Mouse (Mus musculus): Measurements from ENCODE around the gene Rps6ka3. TPM values are rescaled to one million over a fixed set of nuclear protein-coding genes. Genes with fewer than 3 reads are reported as not detected.

Rps6ka3 gene
- polyA plus RNA-seq, 1 experiment = 7.3 TPM

DNA sequence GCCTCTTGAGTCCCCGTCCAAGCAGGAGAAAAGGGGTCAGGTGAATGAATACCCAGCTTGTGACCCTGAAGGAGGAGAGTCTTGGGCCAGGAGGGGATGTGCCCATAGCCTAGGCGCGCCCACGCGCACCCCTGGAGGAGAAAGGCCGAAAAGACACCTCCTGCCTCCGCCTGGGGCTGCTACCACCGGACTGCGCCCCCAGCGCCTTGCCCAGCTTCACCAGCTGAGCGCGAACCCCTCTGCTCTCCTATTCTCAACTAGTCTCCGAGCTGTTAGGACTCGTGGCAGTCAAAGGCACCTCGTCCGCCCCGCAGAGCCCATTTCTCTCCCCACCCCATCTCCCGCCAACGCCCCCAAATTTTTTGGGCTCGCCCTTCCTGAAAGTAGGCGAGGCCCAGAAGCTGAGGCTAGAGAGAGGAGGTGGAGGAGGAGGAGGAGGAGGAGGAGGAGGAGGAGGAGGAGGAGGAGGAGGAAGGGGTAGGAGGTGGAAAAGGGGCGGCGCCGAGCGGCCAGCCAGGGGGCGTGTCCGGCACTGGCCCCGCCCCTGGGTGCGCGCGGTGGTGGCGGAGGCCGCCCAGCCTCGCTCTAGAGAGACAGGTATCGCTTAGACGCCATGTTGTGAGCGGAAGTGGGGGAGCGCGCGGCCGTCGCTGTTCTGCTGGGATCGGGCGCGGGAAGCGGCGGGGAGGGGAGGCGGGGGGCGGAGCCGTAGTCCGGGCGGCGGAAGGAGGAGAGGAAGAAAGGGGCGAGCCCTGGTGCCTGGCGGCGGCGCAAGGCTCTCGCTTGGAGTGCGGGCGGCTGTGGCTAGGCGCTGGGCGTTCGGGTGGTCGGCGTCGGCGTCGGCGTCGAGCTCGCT is 45.2 kb downstream of the Rps6ka3 start:
- Histone ChIP-seq H3K36me3 (ENCODE audit: control insufficient read depth, insufficient read depth) (no peaks in the 10 kb centered on the region), H3K4me3 (ENCODE audit: insufficient read depth, poor library complexity, severe bottlenecking) (peak overlapping the region; percentile 48), H3K79me2 (ENCODE audit: control insufficient read depth, insufficient read depth) (peaks cover 43% of the 10 kb centered on the region), H3K27me3 (ENCODE audit: control insufficient read depth, insufficient read depth, insufficient read length) (no peaks in the 10 kb centered on the region), H3K79me3 (ENCODE audit: low read depth) (peaks cover 13% of the 10 kb centered on the region), H3ac (ENCODE audit: control insufficient read depth, insufficient read length, low read depth) (peak overlapping the region; percentile 56)
- no peak for TF ChIP-seq MYOD1 (IDR thresholded peaks at IDR 0.05; ENCODE audit: control insufficient read depth, insufficient read length, low read depth)
- TF ChIP-seq MYOG (IDR thresholded peaks at IDR 0.05; ENCODE audit: control insufficient read depth, extremely low read depth, insufficient read length) = no peak
- peak; percentile 34 for TF ChIP-seq CTCF (IDR thresholded peaks at IDR 0.05; ENCODE audit: control insufficient read depth, insufficient read depth, insufficient read length)
- TF ChIP-seq CEBPB (IDR thresholded peaks at IDR 0.05; ENCODE audit: low read depth) = no peak
- TF ChIP-seq FOSL1 (IDR thresholded peaks at IDR 0.05; ENCODE audit: insufficient read depth, low read length, poor library complexity, severe bottlenecking) = no peak
- no peak for TF ChIP-seq USF1 (IDR thresholded peaks at IDR 0.05; ENCODE audit: low read depth)
- TF ChIP-seq MAX (IDR thresholded peaks at IDR 0.05) = no peak

DNA sequence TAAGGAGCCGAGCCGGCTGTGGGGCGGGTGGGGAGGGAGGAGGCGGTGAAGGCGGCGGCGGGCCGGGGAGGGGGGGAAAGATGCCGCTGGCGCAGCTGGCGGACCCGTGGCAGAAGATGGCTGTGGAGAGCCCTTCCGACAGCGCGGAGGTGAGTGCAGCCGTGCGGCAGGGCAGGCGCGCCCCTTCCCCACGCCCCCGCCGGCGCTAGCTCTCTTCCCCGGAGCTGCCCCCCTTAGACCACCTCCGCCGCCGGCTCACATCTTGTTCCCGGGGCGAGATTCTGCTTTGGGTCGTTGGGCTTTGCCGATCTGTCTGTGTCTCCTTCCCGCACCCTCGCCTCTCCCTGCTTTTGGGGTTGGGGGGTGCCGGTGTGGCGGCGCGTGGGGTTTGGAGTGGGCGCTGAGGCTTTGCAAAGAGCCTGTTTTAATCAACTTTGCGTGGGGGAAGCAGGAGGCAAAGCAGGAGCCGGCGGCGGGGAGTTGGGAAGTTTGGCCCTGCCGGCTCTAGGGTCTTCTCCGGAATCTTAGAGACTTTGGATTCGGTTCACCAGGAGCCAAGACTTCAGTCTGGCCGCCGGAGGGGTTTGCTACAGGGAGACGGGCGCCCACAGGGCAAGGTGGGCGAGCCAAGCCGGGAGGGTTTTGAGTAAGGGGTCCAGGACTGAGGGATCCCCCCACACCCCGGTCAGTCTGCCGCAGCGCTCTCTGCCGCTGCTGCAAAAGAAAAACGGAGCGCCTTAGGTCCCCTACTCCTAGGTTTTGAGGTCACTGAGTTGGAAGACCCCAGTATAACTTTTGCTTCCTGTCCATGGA is 46.1 kb downstream of the Rps6ka3 start:
- peaks cover 16% of the 10 kb centered on the region for H3K79me3 ChIP-seq (ENCODE audit: low read depth)
- TF ChIP-seq CEBPB (IDR thresholded peaks at IDR 0.05; ENCODE audit: low read depth) (no peak), MYOG (IDR thresholded peaks at IDR 0.05; ENCODE audit: control insufficient read depth, extremely low read depth, insufficient read length) (no peak), MYOD1 (IDR thresholded peaks at IDR 0.05; ENCODE audit: control insufficient read depth, insufficient read length, low read depth) (no peak), CTCF (IDR thresholded peaks at IDR 0.05; ENCODE audit: control insufficient read depth, insufficient read depth, insufficient read length) (no peak), FOSL1 (IDR thresholded peaks at IDR 0.05; ENCODE audit: insufficient read depth, low read length, poor library complexity, severe bottlenecking) (no peak), USF1 (IDR thresholded peaks at IDR 0.05; ENCODE audit: low read depth) (no peak), MAX (IDR thresholded peaks at IDR 0.05) (no peak)

DNA sequence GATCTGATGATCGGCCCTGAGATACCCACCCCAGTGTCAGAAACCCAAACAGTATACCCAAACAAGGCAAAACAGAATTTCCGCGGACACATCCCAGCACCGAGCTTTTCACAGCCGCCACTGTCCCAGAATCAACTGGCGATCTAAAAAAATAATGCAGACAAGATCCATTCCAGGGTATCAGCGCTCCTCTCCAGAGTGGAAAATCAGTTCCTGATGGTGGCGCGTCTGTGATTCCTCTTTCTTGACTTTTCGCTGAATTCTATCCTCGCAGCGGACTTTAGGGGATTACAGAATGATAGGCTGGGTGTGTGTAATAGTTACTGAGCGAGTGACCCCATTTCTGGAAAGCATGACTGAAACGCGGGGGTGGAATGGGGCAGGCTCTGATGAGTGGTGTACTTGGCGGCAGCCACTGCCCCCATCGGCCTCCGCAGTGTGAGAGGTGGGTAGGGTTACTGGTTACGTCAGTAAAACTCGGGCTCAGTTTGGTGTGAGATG is 46.9 kb downstream of the Rps6ka3 start:
- Histone ChIP-seq H3K27me3 (ENCODE audit: control insufficient read depth, insufficient read depth, insufficient read length) (no peaks in the 10 kb centered on the region), H3K79me2 (ENCODE audit: control insufficient read depth, insufficient read depth) (peaks cover 50% of the 10 kb centered on the region), H3K4me3 (ENCODE audit: insufficient read depth, poor library complexity, severe bottlenecking) (peak overlapping the region; percentile 48), H3K79me3 (ENCODE audit: low read depth) (peaks cover 16% of the 10 kb centered on the region), H3ac (ENCODE audit: control insufficient read depth, insufficient read length, low read depth) (peak overlapping the region; percentile 56), H3K36me3 (ENCODE audit: control insufficient read depth, insufficient read depth) (no peaks in the 10 kb centered on the region)
- TF ChIP-seq FOSL1 (IDR thresholded peaks at IDR 0.05; ENCODE audit: insufficient read depth, low read length, poor library complexity, severe bottlenecking) = no peak
- no peak for TF ChIP-seq MYOG (IDR thresholded peaks at IDR 0.05; ENCODE audit: control insufficient read depth, extremely low read depth, insufficient read length)
- TF ChIP-seq MYOD1 (IDR thresholded peaks at IDR 0.05; ENCODE audit: control insufficient read depth, insufficient read length, low read depth) = no peak
- TF ChIP-seq MAX (IDR thresholded peaks at IDR 0.05) = no peak
- no peak for TF ChIP-seq CEBPB (IDR thresholded peaks at IDR 0.05; ENCODE audit: low read depth)
- no peak for TF ChIP-seq USF1 (IDR thresholded peaks at IDR 0.05; ENCODE audit: low read depth)
- TF ChIP-seq CTCF (IDR thresholded peaks at IDR 0.05; ENCODE audit: control insufficient read depth, insufficient read depth, insufficient read length) = no peak

More for the DNA sequence above, 46.1 kb downstream of the Rps6ka3 start:
- Histone ChIP-seq H3K27me3 (ENCODE audit: control insufficient read depth, insufficient read depth, insufficient read length) (no peaks in the 10 kb centered on the region), H3K79me2 (ENCODE audit: control insufficient read depth, insufficient read depth) (peaks cover 50% of the 10 kb centered on the region), H3K4me3 (ENCODE audit: insufficient read depth, poor library complexity, severe bottlenecking) (peak overlapping the region; percentile 48), H3ac (ENCODE audit: control insufficient read depth, insufficient read length, low read depth) (peak overlapping the region; percentile 56), H3K36me3 (ENCODE audit: control insufficient read depth, insufficient read depth) (no peaks in the 10 kb centered on the region)

DNA sequence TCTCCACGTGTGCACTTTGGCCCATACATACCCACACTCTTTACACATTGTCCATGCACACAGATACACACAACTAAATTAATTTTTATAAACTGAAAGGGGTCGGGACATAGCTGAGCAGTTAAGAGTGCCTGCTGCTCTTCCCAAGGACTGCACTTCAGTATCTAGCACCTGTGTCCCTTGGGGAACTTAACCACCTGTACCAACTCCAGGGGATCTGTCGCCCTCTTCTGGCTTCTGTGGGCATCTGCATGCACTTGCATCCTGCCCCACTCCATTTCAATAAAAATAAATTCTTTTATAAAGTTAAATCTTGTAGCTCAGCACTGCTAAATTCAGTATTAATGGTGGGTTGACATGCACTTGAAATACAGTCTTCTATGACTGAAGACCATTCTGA is 54.6 kb downstream of the Rps6ka3 start:
- Histone ChIP-seq H3K36me3 (ENCODE audit: control insufficient read depth, insufficient read depth) (no peaks in the 10 kb centered on the region), H3K79me2 (ENCODE audit: control insufficient read depth, insufficient read depth) (peaks cover 24% of the 10 kb centered on the region), H3K79me3 (ENCODE audit: low read depth) (peaks cover 13% of the 10 kb centered on the region), H3ac (ENCODE audit: control insufficient read depth, insufficient read length, low read depth) (no peak overlapping the region), H3K4me3 (ENCODE audit: insufficient read depth, poor library complexity, severe bottlenecking) (no peak overlapping the region), H3K27me3 (ENCODE audit: control insufficient read depth, insufficient read depth, insufficient read length) (no peaks in the 10 kb centered on the region)
- TF ChIP-seq FOSL1 (IDR thresholded peaks at IDR 0.05; ENCODE audit: insufficient read depth, low read length, poor library complexity, severe bottlenecking) (no peak), CEBPB (IDR thresholded peaks at IDR 0.05; ENCODE audit: low read depth) (no peak), MYOG (IDR thresholded peaks at IDR 0.05; ENCODE audit: control insufficient read depth, extremely low read depth, insufficient read length) (no peak), CTCF (IDR thresholded peaks at IDR 0.05; ENCODE audit: control insufficient read depth, insufficient read depth, insufficient read length) (no peak), MAX (IDR thresholded peaks at IDR 0.05) (no peak)

DNA sequence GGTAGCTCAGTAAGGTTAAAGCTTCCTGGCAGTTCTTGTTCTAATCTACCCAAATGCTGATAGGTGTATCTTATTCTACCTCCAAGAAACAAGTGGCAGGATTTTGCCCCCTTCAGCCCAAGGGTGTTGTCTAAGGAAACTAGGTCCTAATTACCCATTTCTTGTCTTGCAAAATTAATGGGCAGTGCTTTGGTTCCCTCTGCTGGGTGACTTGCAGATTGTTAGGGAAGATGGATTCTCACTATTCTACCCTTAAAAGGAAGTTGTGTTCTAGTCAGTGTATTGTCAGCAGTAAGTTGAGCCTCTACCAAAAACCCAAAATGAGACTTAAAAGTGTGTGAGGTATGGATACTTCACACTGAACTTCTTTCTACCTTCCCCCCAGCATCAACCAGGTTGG is 59.0 kb downstream of the Rps6ka3 start:
- Histone ChIP-seq H3K79me2 (ENCODE audit: control insufficient read depth, insufficient read depth) (peaks cover 17% of the 10 kb centered on the region), H3ac (ENCODE audit: control insufficient read depth, insufficient read length, low read depth) (no peak overlapping the region), H3K36me3 (ENCODE audit: control insufficient read depth, insufficient read depth) (no peaks in the 10 kb centered on the region), H3K79me3 (ENCODE audit: low read depth) (peaks cover 6% of the 10 kb centered on the region), H3K4me3 (ENCODE audit: insufficient read depth, poor library complexity, severe bottlenecking) (no peak overlapping the region), H3K27me3 (ENCODE audit: control insufficient read depth, insufficient read depth, insufficient read length) (no peaks in the 10 kb centered on the region)
- TF ChIP-seq MYOG (IDR thresholded peaks at IDR 0.05; ENCODE audit: control insufficient read depth, extremely low read depth, insufficient read length) (no peak), MYOD1 (IDR thresholded peaks at IDR 0.05; ENCODE audit: control insufficient read depth, insufficient read length, low read depth) (no peak), FOSL1 (IDR thresholded peaks at IDR 0.05; ENCODE audit: insufficient read depth, low read length, poor library complexity, severe bottlenecking) (no peak)

Measured in C2C12 (cell line).